Mouse (Mus musculus) heart, adult 2 months (tissue): ENCODE data around the gene Sema4c.

ENCODE experiments used
- CTCF ChIP-seq: fragments of 200-600 bp; IDR thresholded peaks from 2 replicates; pipeline ENCODE4 v1.8.1; 2022; ENCODE audit warnings: antibody characterized with exemption, mild to moderate bottlenecking, moderate library complexity
- EP300 ChIP-seq: fragments of 200-500 bp; IDR thresholded peaks from 2 replicates; pipeline ENCODE4 v1.6.1; 2011; ENCODE audit warnings: low read depth, low read length, control low read depth; ENCODE audit not compliant: insufficient read depth
- POLR2A ChIP-seq: fragments of 200-500 bp; IDR thresholded peaks from 2 replicates; pipeline ENCODE4 v1.6.1; 2011; ENCODE audit warnings: mild to moderate bottlenecking, low read depth, low read length, control low read depth; ENCODE audit not compliant: insufficient read depth

GRCm38 (mm10) chr1:36531461-36531860 is 26.7 kb downstream of the Sema4c start:
- TF ChIP-seq CTCF (no peak), POLR2A (peak; percentile 24; the same call in 1 of the 2 replicates), EP300 (peak; percentile 47; the same call in 1 of the 2 replicates)
